Mouse (Mus musculus): Measurements from ENCODE around the gene Cypt1.

The Cypt1 gene

GRCm38 (mm10) chrX:16522569-16522968 is at the start of gene Cypt1:
Cypt1 (plus strand) TSS chrX:16522869.
- DNase-seq (ENCODE audit: low read depth in 1 of 2, low spot score in 2 of 2) = no peak

DNA sequence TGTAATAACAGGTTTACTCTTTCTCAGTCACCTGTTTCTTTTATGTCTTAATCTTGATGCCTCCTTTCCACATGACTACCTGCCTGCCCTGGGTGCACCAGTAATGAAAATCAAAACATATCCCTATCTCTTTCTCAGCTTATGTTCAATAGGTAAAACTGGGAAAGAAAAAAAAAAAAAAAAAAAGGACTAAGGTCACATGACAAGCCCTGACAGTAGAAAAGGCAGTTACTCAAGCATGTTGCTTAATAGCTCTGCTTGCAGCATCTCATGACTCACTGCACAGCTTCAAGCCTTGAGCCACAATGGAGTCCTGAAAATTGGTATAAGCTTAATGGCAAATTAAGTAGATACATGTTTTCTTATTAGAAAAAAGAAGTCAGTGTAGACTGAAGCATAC is 24.1 kb downstream of the Cypt1 start:
- no peak for DNase-seq (ENCODE audit: low read depth in 1 of 2, low spot score in 2 of 2)

- DNase-seq (ENCODE audit: low read depth in 1 of 2, low spot score in 2 of 2) = no peak
These were observed 34.4 kb downstream of the Cypt1 start for GRCm38 (mm10) chrX:16557061-16557460.

GRCm38 (mm10) chrX:16558501-16558900 is 35.8 kb downstream of the Cypt1 start:
- no peak for DNase-seq (ENCODE audit: low read depth in 1 of 2, low spot score in 2 of 2)

All from monocyte, adult 2 months (primary cell).